Mouse (Mus musculus) erythroblast, embryonic 14.5 days (primary cell): ENCODE data around the gene Bcar3.

Experiments used
- GATA1 ChIP-seq: IDR thresholded peaks from 2 replicates; pipeline ENCODE4 v1.6.1; 2012; ENCODE audit warnings: low read length, inconsistent platforms, mixed read lengths
- TAL1 ChIP-seq: IDR thresholded peaks from 3 replicates; pipeline ENCODE4 v1.6.1; 2012; ENCODE audit warnings: low read length, inconsistent platforms, mixed read lengths

DNA sequence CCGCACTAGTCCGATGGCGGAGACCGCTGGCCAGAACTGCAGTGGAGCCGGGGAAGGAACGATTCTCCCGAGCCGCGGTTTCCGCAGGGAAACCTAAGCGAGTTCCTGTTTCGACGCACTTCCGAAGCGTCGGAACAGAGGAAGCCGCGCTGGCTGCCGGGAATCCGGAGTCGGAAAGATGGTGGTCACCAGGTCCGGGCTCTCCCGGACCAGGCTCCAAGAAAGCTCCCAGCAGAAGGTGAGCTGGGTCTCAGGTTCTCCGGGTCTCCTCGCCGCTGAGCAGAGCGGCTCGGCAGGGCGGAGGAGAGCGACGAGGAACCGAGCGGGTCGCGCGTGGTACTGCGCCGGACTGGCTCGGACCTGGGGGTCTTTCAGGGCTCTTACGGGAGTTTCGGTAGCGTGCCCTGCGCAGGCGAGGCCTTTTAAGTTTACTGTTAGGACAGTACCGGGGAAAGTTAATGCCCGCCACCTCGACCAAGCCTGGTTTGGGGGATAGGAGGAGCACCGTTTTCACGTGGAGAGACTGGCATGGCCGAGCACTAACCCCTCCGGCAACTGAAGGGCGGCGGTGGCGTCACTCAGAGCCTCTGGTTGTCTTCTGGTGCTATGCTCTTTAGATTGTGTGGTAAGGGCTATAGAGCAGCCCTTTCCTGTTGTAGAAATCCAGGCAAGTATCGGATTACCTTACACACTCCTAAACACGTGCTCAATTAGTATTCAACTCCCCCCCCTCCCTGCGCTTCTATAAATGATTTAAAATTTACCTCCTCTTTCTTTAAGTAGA is 19.5 kb upstream of the Bcar3 start, which contains the start of gene Dnttip2:
- no peak for TF ChIP-seq TAL1
- no peak for TF ChIP-seq GATA1
